Mouse (Mus musculus): Measurements from ENCODE around the gene Tm7sf2. TPM values are rescaled to one million over a fixed set of nuclear protein-coding genes. Genes with fewer than 3 reads are reported as not detected.

Gene Tm7sf2
- total RNA-seq, 2 experiments from 2014 or later: 19.7 to 36.7 TPM

DNA sequence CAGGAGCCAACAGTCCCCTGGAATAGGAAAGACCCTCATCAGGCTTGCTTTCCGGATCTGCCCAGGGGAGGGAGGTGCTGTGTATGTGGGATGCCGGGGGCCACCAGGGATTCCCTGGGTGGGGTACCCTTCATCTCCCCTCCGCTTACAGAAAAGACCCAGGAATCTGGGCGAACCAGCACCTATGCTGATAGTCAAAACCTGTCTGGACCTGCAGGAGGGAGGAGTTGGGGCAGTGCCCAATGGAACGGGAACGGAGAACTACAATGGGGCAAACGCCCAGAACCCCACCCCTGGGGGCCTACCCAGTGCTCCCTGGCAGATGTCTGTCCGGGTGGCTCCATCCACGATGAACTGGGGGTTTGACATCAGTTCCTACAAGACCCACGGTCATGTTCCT lies 54.5 kb downstream of the Tm7sf2 start:
- DNase-seq (ENCODE audit: low spot score in 2 of 2): no peak

Small RNA genes lying within 50 kb of the gene (microRNA-seq; reads per million reads assigned to microRNA genes)
- gene Mir6988 (ENCODE audit: borderline number of aligned reads in 2 of 2): 0.95 to 1.2 reads per million in 2 experiments

Other genes starting within 250 kb of the Tm7sf2 start
- 10 to 100 TPM; 21.1 to 42.8 TPM for gene Frmd8, start 193.1 kb downstream of the Tm7sf2 start, total RNA-seq (2021)
- gene Slc25a45, start 190.6 kb downstream of the Tm7sf2 start, total RNA-seq (2021): 10 to 100 TPM in 1 of 2 experiments, 1 to 10 TPM in 1; 4.9 to 19.0 TPM
- gene Tigd3, start 174.2 kb downstream of the Tm7sf2 start, total RNA-seq (2021): 1 to 10 TPM in 1 of 2 experiments, under 1 TPM in 1; 0.90 to 1.1 TPM
- gene Dpf2, start 155.4 kb downstream of the Tm7sf2 start, total RNA-seq (2021): 100 to 1,000 TPM; 111 to 129 TPM
- 1 to 10 TPM; 5.2 to 8.0 TPM for gene Cdc42ep2, start 143.6 kb downstream of the Tm7sf2 start, total RNA-seq (2021)
- gene Pola2, start 104.2 kb downstream of the Tm7sf2 start, total RNA-seq (2021): 10 to 100 TPM; 15.5 to 16.8 TPM
- not detected for gene Slc22a20, start 82.2 kb downstream of the Tm7sf2 start, total RNA-seq (2021)
- 10 to 100 TPM; 31.6 to 35.5 TPM for gene Capn1, start 52.5 kb downstream of the Tm7sf2 start, total RNA-seq (2021)
- gene Syvn1, start 21.8 kb downstream of the Tm7sf2 start, total RNA-seq (2021): 10 to 100 TPM; 49.7 to 71.3 TPM
- gene Mrpl49, start 10.6 kb downstream of the Tm7sf2 start, total RNA-seq (2021): 10 to 100 TPM; 53.3 to 59.7 TPM
- gene Fau, start 10.5 kb downstream of the Tm7sf2 start, total RNA-seq (2021): 1,000 to 10,000 TPM; 1,067 to 1,157 TPM
- 10 to 100 TPM; 29.1 to 32.9 TPM for gene Znhit2, start 7.2 kb downstream of the Tm7sf2 start, total RNA-seq (2021)
- 10 to 100 TPM; 51.6 to 58.8 TPM for gene Vps51, start 8.9 kb upstream of the Tm7sf2 start, total RNA-seq (2021)
- gene Tmem262, start 11.7 kb upstream of the Tm7sf2 start, total RNA-seq (2021): not detected
- not detected for gene Gm28374, start 13.9 kb upstream of the Tm7sf2 start, total RNA-seq (2021)
- gene Zfpl1, start 16.6 kb upstream of the Tm7sf2 start, total RNA-seq (2021): 10 to 100 TPM; 29.8 to 34.1 TPM
- gene Cdca5, start 16.6 kb upstream of the Tm7sf2 start, total RNA-seq (2021): under 1 TPM; 0.58 to 0.60 TPM
- not detected for gene AC131692.1, start 26.0 kb upstream of the Tm7sf2 start, total RNA-seq (2021)
- not detected for gene Naaladl1, start 37.4 kb upstream of the Tm7sf2 start, total RNA-seq (2021)
- gene Sac3d1, start 50.3 kb upstream of the Tm7sf2 start, total RNA-seq (2021): 10 to 100 TPM; 12.9 to 17.2 TPM
- 10 to 100 TPM; 26.8 to 28.1 TPM for gene Snx15, start 59.9 kb upstream of the Tm7sf2 start, total RNA-seq (2021)
- gene Batf2, start 72.6 kb upstream of the Tm7sf2 start, total RNA-seq (2021): 1 to 10 TPM; 1.6 to 3.1 TPM
- 10 to 100 TPM; 84.7 to 87.7 TPM for gene Arl2, start 73.2 kb upstream of the Tm7sf2 start, total RNA-seq (2021)
- gene Majin, start 116.0 kb upstream of the Tm7sf2 start, total RNA-seq (2021): 1 to 10 TPM in 1 of 2 experiments, under 1 TPM in 1; 0.99 to 1.3 TPM
- gene Gpha2, start 158.0 kb upstream of the Tm7sf2 start, total RNA-seq (2021): 10 to 100 TPM; 21.9 to 24.2 TPM
- gene Ppp2r5b, start 167.5 kb upstream of the Tm7sf2 start, total RNA-seq (2021): 100 to 1,000 TPM in 1 of 2 experiments, 10 to 100 TPM in 1; 97.0 to 115 TPM
- gene Atg2a, start 173.3 kb upstream of the Tm7sf2 start, total RNA-seq (2021): 10 to 100 TPM; 26.4 to 37.1 TPM
- 100 to 1,000 TPM; 112 to 157 TPM for gene Ehd1, start 208.4 kb upstream of the Tm7sf2 start, total RNA-seq (2021)
- gene Cdc42bpg, start 238.1 kb upstream of the Tm7sf2 start, total RNA-seq (2021): 10 to 100 TPM; 15.1 to 19.3 TPM

All from adrenal gland, adult 18-20 months (tissue).